Mouse (Mus musculus): ENCODE measurements around the gene Gm10153. TPM values are rescaled to one million over a fixed set of nuclear protein-coding genes. Genes with fewer than 3 reads are reported as not detected.

The Gm10153 gene
- polyA plus RNA-seq, 1 experiment from 2014 or later: not detected

DNA sequence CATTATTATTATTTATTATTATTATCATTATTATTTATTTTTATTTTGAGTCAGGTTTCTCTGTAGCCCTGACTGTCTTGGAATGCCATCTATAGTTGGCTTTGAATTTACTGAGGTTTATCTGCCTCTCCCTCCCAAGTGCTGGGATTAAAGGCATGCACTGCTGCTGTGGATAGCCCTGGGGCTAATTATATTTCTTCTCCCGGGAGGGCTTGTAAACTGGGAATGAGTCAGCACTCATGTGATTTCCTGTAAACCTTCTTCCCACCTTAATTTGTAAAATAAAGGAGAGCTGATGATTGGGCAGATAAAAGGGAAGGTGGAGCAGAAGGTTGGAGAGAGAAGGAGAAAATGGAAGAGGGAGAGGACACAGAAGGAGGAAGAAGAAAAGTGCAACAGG is 49.5 kb downstream of the Gm10153 start:
- H3K27ac ChIP-seq (ENCODE audit: low read depth): no peak overlapping the region
- no peak for ATAC-seq (ENCODE audit: insufficient read depth)
- no peak overlapping the region for H3K4me2 ChIP-seq
- no peaks in the 10 kb centered on the region for H3K4me1 ChIP-seq (ENCODE audit: insufficient read depth)
- 35% methylated on average over 1 of the region's 1 CpGs for WGBS
- no peak overlapping the region for H3K9ac ChIP-seq
- no peaks in the 10 kb centered on the region for H3K9me3 ChIP-seq (ENCODE audit: low read depth, low read length)
- no peak overlapping the region for H3K4me3 ChIP-seq (ENCODE audit: low read depth, low read length)
- H3K36me3 ChIP-seq (ENCODE audit: insufficient read depth): no peaks in the 10 kb centered on the region
- no peaks in the 10 kb centered on the region for H3K27me3 ChIP-seq (ENCODE audit: insufficient read depth, low read length)
- DNase-seq: no peak
- TF ChIP-seq CTCF (IDR thresholded peaks at IDR 0.05; ENCODE audit: low read depth): no peak

Other genes starting within 250 kb of the Gm10153 start
- gene Brsk2, start 240.6 kb downstream of the Gm10153 start, polyA plus RNA-seq (2014; fragmentation: Nextera tagmentation; extraction: Ambion mirVana): 0.81 and 0.88 TPM in 2 replicates
- 76.2 and 78.4 TPM in 2 replicates for gene Mob2, start 129.3 kb downstream of the Gm10153 start, polyA plus RNA-seq (2014; fragmentation: Nextera tagmentation; extraction: Ambion mirVana)
- gene Dusp8, start 94.5 kb downstream of the Gm10153 start, polyA plus RNA-seq (2014; fragmentation: Nextera tagmentation; extraction: Ambion mirVana): 1.8 and 1.9 TPM in 2 replicates
- not detected in 2 replicates for gene Gm45618, start 69.7 kb downstream of the Gm10153 start, polyA plus RNA-seq (2014; fragmentation: Nextera tagmentation; extraction: Ambion mirVana)
- gene Gm39115, start 54.4 kb downstream of the Gm10153 start, polyA plus RNA-seq (2014; fragmentation: Nextera tagmentation; extraction: Ambion mirVana): not detected in 2 replicates
- not detected in 2 replicates for gene Gm45337, start 45.8 kb downstream of the Gm10153 start, polyA plus RNA-seq (2014; fragmentation: Nextera tagmentation; extraction: Ambion mirVana)
- not detected in 2 replicates for gene Gm29735, start 33.3 kb downstream of the Gm10153 start, polyA plus RNA-seq (2014; fragmentation: Nextera tagmentation; extraction: Ambion mirVana)
- gene Gm4553, start 24.6 kb downstream of the Gm10153 start, polyA plus RNA-seq (2014; fragmentation: Nextera tagmentation; extraction: Ambion mirVana): not detected in 2 replicates
- not detected in 2 replicates for gene Krtap5-2, start 14.4 kb downstream of the Gm10153 start, polyA plus RNA-seq (2014; fragmentation: Nextera tagmentation; extraction: Ambion mirVana)
- not detected in 2 replicates for gene Krtap5-3, start 11.0 kb upstream of the Gm10153 start, polyA plus RNA-seq (2014; fragmentation: Nextera tagmentation; extraction: Ambion mirVana)
- gene Gm7579, start 21.5 kb upstream of the Gm10153 start, polyA plus RNA-seq (2014; fragmentation: Nextera tagmentation; extraction: Ambion mirVana): not detected in 2 replicates
- gene Krtap5-5, start 39.6 kb upstream of the Gm10153 start, polyA plus RNA-seq (2014; fragmentation: Nextera tagmentation; extraction: Ambion mirVana): not detected in 2 replicates
- not detected in 2 replicates for gene Gm40460, start 50.7 kb upstream of the Gm10153 start, polyA plus RNA-seq (2014; fragmentation: Nextera tagmentation; extraction: Ambion mirVana)
- not detected in 2 replicates for gene Gm2431, start 68.0 kb upstream of the Gm10153 start, polyA plus RNA-seq (2014; fragmentation: Nextera tagmentation; extraction: Ambion mirVana)
- not detected in 2 replicates for gene Gm4559, start 84.0 kb upstream of the Gm10153 start, polyA plus RNA-seq (2014; fragmentation: Nextera tagmentation; extraction: Ambion mirVana)
- gene Krtap5-1, start 106.7 kb upstream of the Gm10153 start, polyA plus RNA-seq (2014; fragmentation: Nextera tagmentation; extraction: Ambion mirVana): not detected in 2 replicates
- not detected in 2 replicates for gene Krtap5-4, start 113.2 kb upstream of the Gm10153 start, polyA plus RNA-seq (2014; fragmentation: Nextera tagmentation; extraction: Ambion mirVana)
- 3.4 and 4.0 TPM in 2 replicates for gene Ifitm10, start 183.4 kb upstream of the Gm10153 start, polyA plus RNA-seq (2014; fragmentation: Nextera tagmentation; extraction: Ambion mirVana)
- 3.0 TPM in 1 of 2 replicates, not detected in the other for gene Gm49369, start 192.3 kb upstream of the Gm10153 start, polyA plus RNA-seq (2014; fragmentation: Nextera tagmentation; extraction: Ambion mirVana)
- gene Ctsd, start 197.6 kb upstream of the Gm10153 start, polyA plus RNA-seq (2014; fragmentation: Nextera tagmentation; extraction: Ambion mirVana): 239 and 240 TPM in 2 replicates
- not detected in 2 replicates for gene Syt8, start 244.5 kb upstream of the Gm10153 start, polyA plus RNA-seq (2014; fragmentation: Nextera tagmentation; extraction: Ambion mirVana)

Measured in lung, embryonic 14.5 days (tissue).